Mouse (Mus musculus) kidney, embryonic 15.5 days (tissue): ENCODE results near the gene Rpl10. TPM values are rescaled to one million over a fixed set of nuclear protein-coding genes. Genes with fewer than 3 reads are reported as not detected.

ENCODE experiments used
- microRNA-seq: library from miRNA; unstranded; fragments of <30 nt; microRNA quantifications from one replicate; pipeline ENCODE4, GENCODE M21; 2016
- polyA plus RNA-seq: library from polyadenylated mRNA; unstranded; fragments of >200 nt; fragmentation: Nextera tagmentation; extraction: Ambion mirVana; gene quantifications from 2 replicates; pipeline ENCODE4 v1.2.1, GENCODE M21; 2015

Gene Rpl10
- polyA plus RNA-seq, 1 experiment from 2014 or later = 796 TPM

Small RNAs within 50 kb of the gene (microRNA-seq; reads per million reads assigned to microRNA genes)
- not detected for gene Mir7091
- not detected for gene Mir7092

Other genes with a start within 250 kb of the Rpl10 start
- 71.5 and 77.8 TPM in 2 replicates for gene Irak1, start 246.9 kb upstream of the Rpl10 start, polyA plus RNA-seq
- not detected in 2 replicates for gene Opn1mw, start 143.3 kb upstream of the Rpl10 start, polyA plus RNA-seq
- 11.2 and 12.1 TPM in 2 replicates for gene Mecp2, start 135.4 kb upstream of the Rpl10 start, polyA plus RNA-seq
- not detected in 2 replicates for gene Tex28, start 103.0 kb upstream of the Rpl10 start, polyA plus RNA-seq
- gene Tktl1, start 93.6 kb upstream of the Rpl10 start, polyA plus RNA-seq = 0.06 and 0.14 TPM in 2 replicates
- gene Flna, start 21.0 kb upstream of the Rpl10 start, polyA plus RNA-seq = 243 and 308 TPM in 2 replicates
- 27.9 and 30.9 TPM in 2 replicates for gene Emd, start 16.1 kb upstream of the Rpl10 start, polyA plus RNA-seq
- gene Taz, start 11.1 kb downstream of the Rpl10 start, polyA plus RNA-seq = 88.2 and 91.1 TPM in 2 replicates
- 12.8 and 13.0 TPM in 2 replicates for gene Dnase1l1, start 11.5 kb downstream of the Rpl10 start, polyA plus RNA-seq
- gene Atp6ap1, start 26.3 kb downstream of the Rpl10 start, polyA plus RNA-seq = 137 TPM in 2 replicates
- gene Gdi1, start 34.2 kb downstream of the Rpl10 start, polyA plus RNA-seq = 191 and 221 TPM in 2 replicates
- gene Fam50a, start 42.2 kb downstream of the Rpl10 start, polyA plus RNA-seq = 67.0 and 67.1 TPM in 2 replicates
- 11.4 and 17.0 TPM in 2 replicates for gene Plxna3, start 58.3 kb downstream of the Rpl10 start, polyA plus RNA-seq
- gene Lage3, start 82.8 kb downstream of the Rpl10 start, polyA plus RNA-seq = 123 and 126 TPM in 2 replicates
- 68.4 and 76.0 TPM in 2 replicates for gene Ubl4a, start 102.4 kb downstream of the Rpl10 start, polyA plus RNA-seq
- gene Slc10a3, start 102.5 kb downstream of the Rpl10 start, polyA plus RNA-seq = 19.7 and 22.1 TPM in 2 replicates
- gene Fam3a, start 122.5 kb downstream of the Rpl10 start, polyA plus RNA-seq = 38.9 and 40.2 TPM in 2 replicates
- gene Ikbkg, start 122.5 kb downstream of the Rpl10 start, polyA plus RNA-seq = 19.9 and 21.0 TPM in 2 replicates
- gene G6pdx, start 158.4 kb downstream of the Rpl10 start, polyA plus RNA-seq = 45.7 and 49.2 TPM in 2 replicates
- gene Gm6880, start 210.6 kb downstream of the Rpl10 start, polyA plus RNA-seq = not detected in 2 replicates